Mouse (Mus musculus) erythroblast, adult 5-6 weeks (primary cell): Measurements from ENCODE around the gene Egfem1. TPM values are rescaled to one million over a fixed set of nuclear protein-coding genes. Genes with fewer than 3 reads are reported as not detected.

Experiments
- ATAC-seq: replicated peaks from 2 replicates; pipeline ENCODE4 v1.8.0; 2016; ENCODE audit warnings: moderate number of reproducible peaks, mild to moderate bottlenecking, moderate TSS enrichment, inconsistent platforms; ENCODE audit not compliant: poor library complexity, low FRiP score, severe bottlenecking
- total RNA-seq, 2 experiments: library from RNA; stranded (forward) in 1 of 2; stranded (reverse) in 1 of 2; fragments of 150-400 nt in 1 of 2; fragments of 200-764, 138-1000 nt in 1 of 2; gene quantifications; 2 replicates each; pipeline versions ENCODE4 v1.2.3 to v1.2.4; 2015 to 2017; ENCODE audit warnings: low replicate concordance in 2 of 2

The Egfem1 gene
- total RNA-seq, 2 experiments from 2014 or later, result not detected

GRCm38 (mm10) chr3:29539902-29540301 lies 458.1 kb downstream of the Egfem1 start:
- no peak for ATAC-seq

- no peak for ATAC-seq
These were observed 459.8 kb downstream of the Egfem1 start for GRCm38 (mm10) chr3:29541477-29542079.

GRCm38 (mm10) chr3:29544056-29544455 lies 462.2 kb downstream of the Egfem1 start:
- ATAC-seq, result no peak

- no peak for ATAC-seq
These were observed 481.3 kb downstream of the Egfem1 start for GRCm38 (mm10) chr3:29563171-29563570.

GRCm38 (mm10) chr3:29578055-29578860 lies 496.4 kb downstream of the Egfem1 start:
- no peak for ATAC-seq

- no peak for ATAC-seq
These were observed 500.9 kb downstream of the Egfem1 start for GRCm38 (mm10) chr3:29582749-29583148.

GRCm38 (mm10) chr3:29602140-29602539 lies 520.3 kb downstream of the Egfem1 start:
- ATAC-seq, result no peak

GRCm38 (mm10) chr3:29608713-29609112 lies 526.9 kb downstream of the Egfem1 start:
- ATAC-seq, result no peak

GRCm38 (mm10) chr3:29609174-29609573 lies 527.4 kb downstream of the Egfem1 start:
- no peak for ATAC-seq

GRCm38 (mm10) chr3:29619586-29619985 lies 537.8 kb downstream of the Egfem1 start:
- ATAC-seq, result no peak

GRCm38 (mm10) chr3:29639819-29640218 lies 558.0 kb downstream of the Egfem1 start:
- no peak for ATAC-seq

GRCm38 (mm10) chr3:29666796-29667195 lies 585.0 kb downstream of the Egfem1 start:
- ATAC-seq, result no peak

- ATAC-seq, result no peak
These were observed 607.8 kb downstream of the Egfem1 start for GRCm38 (mm10) chr3:29689367-29690285.

GRCm38 (mm10) chr3:29701126-29701525 lies 619.3 kb downstream of the Egfem1 start:
- no peak for ATAC-seq

GRCm38 (mm10) chr3:29706816-29707215 lies 625.0 kb downstream of the Egfem1 start:
- no peak for ATAC-seq

GRCm38 (mm10) chr3:29707467-29707866 lies 625.6 kb downstream of the Egfem1 start:
- no peak for ATAC-seq

- ATAC-seq, result no peak
These were observed 644.6 kb downstream of the Egfem1 start for GRCm38 (mm10) chr3:29726376-29726967.

GRCm38 (mm10) chr3:29730062-29730760 lies 648.4 kb downstream of the Egfem1 start:
- ATAC-seq, result no peak

- ATAC-seq, result no peak
These were observed 649.7 kb downstream of the Egfem1 start for GRCm38 (mm10) chr3:29731509-29731908.
